Mouse (Mus musculus) thymus, adult 2 months (tissue): ENCODE data around the gene Lipt1.

Source experiments
- CTCF ChIP-seq: fragments of 200-500 bp; IDR thresholded peaks from 2 replicates; pipeline ENCODE4 v1.5.1; 2012; ENCODE audit warnings: mild to moderate bottlenecking, control low read depth, low read length, moderate library complexity, borderline replicate concordance; ENCODE audit not compliant: control insufficient read depth, poor library complexity, insufficient read depth; ENCODE audit errors: extremely low read depth
- POLR2A ChIP-seq: fragments of 200-500 bp; IDR thresholded peaks from 2 replicates; pipeline ENCODE4 v1.6.1; 2012; ENCODE audit warnings: mild to moderate bottlenecking, low read length, control low read depth, moderate library complexity; ENCODE audit not compliant: control insufficient read depth, poor library complexity, insufficient read depth; ENCODE audit errors: extremely low read depth

GRCm38 (mm10) chr1:37890025-37890652 is 18.6 kb downstream of the Lipt1 start, which contains the start of the genes Mitd1 and Mrpl30:
- TF ChIP-seq CTCF: 0 out of 2 replicates have a peak, but pooled peaks have one; percentile 30
- peak; percentile 84 for TF ChIP-seq POLR2A
